Mouse (Mus musculus) splenic B cell, adult 2 months (primary cell): ENCODE data around the gene Prpf8.

ENCODE experiments used
- DNase-seq: peaks from one replicate; pipeline ENCODE4 v3.0.0-alpha.2; 2011; ENCODE audit warnings: low read depth, low spot score
- H3K27me3 ChIP-seq: 2 replicates; pipeline ENCODE4 v1.6.1; 2012; ENCODE audit warnings: mild to moderate bottlenecking, low read length, moderate library complexity, mixed read lengths; ENCODE audit not compliant: control insufficient read depth, poor library complexity, insufficient read depth, severe bottlenecking
- H3K36me3 ChIP-seq: 2 replicates; pipeline ENCODE4 v1.6.1; 2012; ENCODE audit warnings: mild to moderate bottlenecking, low read length, moderate library complexity, mixed read lengths; ENCODE audit not compliant: control insufficient read depth, poor library complexity, insufficient read depth, severe bottlenecking

Gene Prpf8

DNA sequence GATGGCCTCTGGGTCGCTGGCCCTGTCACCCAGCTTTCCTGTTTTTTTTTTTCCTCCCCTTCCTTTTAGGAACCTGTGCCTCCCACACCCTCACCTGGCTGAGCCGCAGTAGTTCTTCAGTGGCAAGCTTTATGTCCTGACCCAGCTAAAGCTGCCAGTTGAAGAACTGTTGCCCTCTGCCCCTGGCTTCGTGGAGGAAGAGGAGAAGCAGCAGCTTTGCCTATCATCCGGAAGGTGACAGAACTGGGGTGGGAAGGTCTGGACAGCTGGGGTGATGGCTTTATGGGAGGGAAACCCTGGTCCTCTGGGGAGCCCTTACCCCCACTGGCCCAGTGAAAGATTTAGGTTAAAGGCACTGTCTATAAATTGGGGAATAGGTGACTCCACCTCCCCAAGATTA, 23.0 kb upstream of the Prpf8 start:
- no peak for DNase-seq
- Histone ChIP-seq H3K27me3 (no peaks in the 10 kb centered on the region), H3K36me3 (no peaks in the 10 kb centered on the region)

DNA sequence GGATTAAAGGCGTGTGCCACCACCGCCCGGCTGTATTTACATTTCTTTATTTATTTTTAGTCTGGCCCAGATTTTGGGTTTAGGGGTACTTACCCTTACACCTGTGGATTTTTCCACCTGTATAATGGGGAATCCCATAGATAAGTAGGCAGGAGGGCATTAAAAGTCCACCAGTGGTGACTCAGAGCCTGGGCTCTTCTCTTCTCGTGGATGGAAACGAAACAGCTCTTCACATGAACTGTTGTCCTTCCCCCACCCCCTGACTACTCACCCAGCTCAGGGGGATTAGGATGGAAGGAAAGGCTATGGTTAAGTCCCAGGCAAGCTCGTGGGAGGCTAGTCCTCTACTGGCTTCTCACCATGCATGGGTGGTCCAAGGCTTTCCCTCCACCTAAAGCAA, 22.2 kb upstream of the Prpf8 start:
- H3K27me3 ChIP-seq, result no peaks in the 10 kb centered on the region
- DNase-seq, result no peak
- no peaks in the 10 kb centered on the region for H3K36me3 ChIP-seq

DNA sequence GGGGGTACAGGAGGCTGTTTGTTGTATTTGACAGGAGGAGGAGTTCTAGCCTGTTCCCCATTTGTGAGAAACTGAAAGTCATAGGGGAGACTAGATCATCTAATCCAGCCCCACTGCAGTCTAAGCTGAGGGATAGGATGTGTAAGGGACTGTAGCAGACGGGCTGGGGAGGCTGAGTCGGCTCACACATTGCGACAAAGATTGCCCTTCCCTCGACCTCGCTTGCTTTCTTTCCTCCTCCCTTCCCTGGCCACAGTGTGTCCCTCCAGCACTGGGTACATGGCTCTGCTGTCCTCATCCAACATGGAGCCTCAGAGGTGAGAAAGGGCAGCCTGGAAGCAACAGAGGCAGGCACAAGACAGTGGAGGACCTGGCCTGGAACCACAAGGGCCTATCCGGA, 21.6 kb upstream of the Prpf8 start:
- no peak for DNase-seq
- H3K36me3 ChIP-seq, result no peaks in the 10 kb centered on the region
- H3K27me3 ChIP-seq, result no peaks in the 10 kb centered on the region

GRCm38 (mm10) chr11:75466731-75467505, 19.7 kb upstream of the Prpf8 start:
- peak; percentile 50 for DNase-seq
- H3K27me3 ChIP-seq, result no peaks in the 10 kb centered on the region
- H3K36me3 ChIP-seq, result no peaks in the 10 kb centered on the region

GRCm38 (mm10) chr11:75467512-75468215, 19.0 kb upstream of the Prpf8 start:
- DNase-seq, result no peak
- H3K36me3 ChIP-seq, result no peaks in the 10 kb centered on the region
- no peaks in the 10 kb centered on the region for H3K27me3 ChIP-seq

- Histone ChIP-seq H3K27me3 (no peaks in the 10 kb centered on the region), H3K36me3 (no peaks in the 10 kb centered on the region)
- DNase-seq, result no peak
Measured at GRCm38 (mm10) chr11:75468410-75468809, 18.2 kb upstream of the Prpf8 start.

DNA sequence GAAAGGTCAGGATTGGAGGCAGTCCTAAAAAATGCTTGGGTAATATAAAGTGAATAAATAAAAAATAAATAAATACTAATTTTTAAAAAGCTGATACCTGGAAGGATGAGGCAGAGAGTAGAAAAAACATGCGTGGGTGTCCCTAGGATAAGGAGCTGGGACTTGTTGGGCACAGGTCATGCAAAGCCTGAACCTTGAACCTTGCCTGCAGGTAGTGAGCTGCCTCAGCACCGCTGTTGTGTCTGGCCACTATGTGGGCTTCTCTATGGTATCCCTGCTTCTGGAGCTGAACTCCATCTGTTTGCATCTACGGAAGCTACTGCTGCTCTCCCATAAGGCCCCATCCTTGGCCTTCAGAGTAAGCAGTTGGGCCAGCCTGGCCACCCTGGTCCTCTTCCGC, 17.4 kb upstream of the Prpf8 start:
- no peaks in the 10 kb centered on the region for H3K36me3 ChIP-seq
- H3K27me3 ChIP-seq, result no peaks in the 10 kb centered on the region
- no peak for DNase-seq

DNA sequence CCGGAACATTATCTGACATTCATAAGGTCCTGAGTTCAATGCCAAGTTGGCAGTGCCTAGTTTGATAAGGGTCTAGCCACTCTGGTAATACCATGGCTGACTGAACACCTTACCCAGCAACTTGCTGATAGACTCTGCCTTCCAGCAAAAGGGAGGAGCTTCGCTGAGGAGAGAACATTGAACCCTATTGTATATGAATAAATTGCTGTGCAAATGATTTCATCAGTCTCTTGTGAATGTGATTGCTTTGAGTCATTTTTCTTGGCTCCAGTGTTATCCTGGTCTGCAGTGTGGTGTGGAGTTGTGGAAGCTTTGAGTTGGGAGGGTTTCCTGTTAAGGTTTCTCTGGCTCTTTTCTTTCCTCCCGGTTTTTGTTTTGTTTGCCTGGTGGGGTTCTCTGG, 15.9 kb upstream of the Prpf8 start:
- no peak for DNase-seq
- Histone ChIP-seq H3K36me3 (no peaks in the 10 kb centered on the region), H3K27me3 (no peaks in the 10 kb centered on the region)

DNA sequence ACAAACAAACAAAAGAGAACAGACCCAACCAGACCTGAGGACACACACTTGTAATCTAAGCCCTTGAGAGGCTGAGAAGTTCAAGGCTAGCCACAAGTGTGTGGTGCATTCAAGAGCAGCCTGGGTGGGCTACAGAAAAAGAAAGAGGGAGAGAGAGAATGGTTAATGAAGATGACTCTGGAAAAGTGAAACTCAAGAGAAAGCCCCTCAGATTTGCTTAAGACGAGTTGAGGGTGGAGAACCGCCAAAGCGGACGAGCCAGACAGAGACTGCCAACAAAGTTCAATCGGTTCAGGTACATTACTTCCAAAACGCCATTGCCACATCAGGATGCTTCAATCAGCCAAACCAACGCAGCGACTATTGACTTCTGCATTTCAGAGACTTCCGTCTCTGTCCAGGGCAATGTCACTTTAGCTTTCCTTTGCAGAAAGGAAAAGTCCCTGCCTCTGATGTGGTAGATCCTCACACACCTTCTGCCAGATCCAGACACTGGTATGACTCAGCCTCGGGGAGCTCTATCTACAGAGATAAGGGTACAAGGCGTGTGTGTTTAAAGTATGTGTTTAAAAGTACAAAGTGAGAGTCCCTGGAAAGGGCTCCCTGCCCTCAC, 14.0 kb upstream of the Prpf8 start:
- Histone ChIP-seq H3K36me3 (no peaks in the 10 kb centered on the region), H3K27me3 (no peaks in the 10 kb centered on the region)
- no peak for DNase-seq

GRCm38 (mm10) chr11:75473376-75473775, 13.2 kb upstream of the Prpf8 start:
- Histone ChIP-seq H3K27me3 (no peaks in the 10 kb centered on the region), H3K36me3 (no peaks in the 10 kb centered on the region)
- no peak for DNase-seq

DNA sequence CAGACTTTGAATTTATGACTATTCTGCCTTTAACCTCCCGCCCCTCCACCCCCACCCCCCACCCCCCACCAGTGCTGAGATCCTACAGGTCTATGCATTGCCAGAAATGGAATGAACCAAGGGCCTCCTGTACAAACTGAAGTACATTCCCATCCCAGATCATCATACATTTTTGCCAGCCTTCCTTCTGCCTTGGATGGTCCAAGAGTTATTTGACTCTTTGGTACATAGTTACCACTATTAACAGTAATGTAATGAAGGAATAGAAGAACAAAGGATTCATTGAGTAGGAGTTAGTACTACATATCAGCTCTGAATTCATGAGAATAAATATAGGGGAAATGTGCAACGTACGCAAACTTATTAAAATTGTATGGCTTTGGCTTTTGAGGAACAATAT, 424 bp upstream of the Prpf8 start:
- DNase-seq, result no peak
- peaks cover 10% of the 10 kb centered on the region for H3K36me3 ChIP-seq
- no peaks in the 10 kb centered on the region for H3K27me3 ChIP-seq

- no peak for DNase-seq
- H3K27me3 ChIP-seq, result no peaks in the 10 kb centered on the region
- peaks cover 19% of the 10 kb centered on the region for H3K36me3 ChIP-seq
Measured at GRCm38 (mm10) chr11:75487496-75487895, 880 bp downstream of the Prpf8 start.

- no peak for DNase-seq
- Histone ChIP-seq H3K27me3 (no peaks in the 10 kb centered on the region), H3K36me3 (peaks cover 49% of the 10 kb centered on the region)
Measured at GRCm38 (mm10) chr11:75494296-75495049, 7.9 kb downstream of the Prpf8 start.

- H3K27me3 ChIP-seq, result no peaks in the 10 kb centered on the region
- H3K36me3 ChIP-seq, result peaks cover 50% of the 10 kb centered on the region
- DNase-seq, result no peak
Measured at GRCm38 (mm10) chr11:75498126-75498525, 11.5 kb downstream of the Prpf8 start.

DNA sequence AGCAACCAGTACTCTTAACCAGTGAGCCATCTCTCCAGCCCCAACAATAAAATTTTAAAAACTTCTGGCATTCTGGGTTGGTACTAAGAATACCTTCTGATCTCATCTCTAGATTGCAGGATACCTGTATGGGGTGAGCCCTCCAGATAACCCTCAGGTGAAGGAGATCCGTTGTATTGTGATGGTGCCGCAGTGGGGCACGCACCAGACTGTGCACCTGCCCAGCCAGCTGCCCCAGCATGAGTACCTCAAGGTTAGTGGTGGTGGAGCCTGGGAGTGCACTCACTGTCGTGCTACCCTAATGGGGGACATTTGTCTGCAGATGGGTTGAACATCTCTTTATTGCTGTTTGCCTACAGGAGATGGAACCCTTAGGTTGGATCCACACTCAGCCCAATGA, 21.5 kb downstream of the Prpf8 start:
- H3K36me3 ChIP-seq, result peaks cover 12% of the 10 kb centered on the region
- DNase-seq, result no peak
- H3K27me3 ChIP-seq, result no peaks in the 10 kb centered on the region
